Mouse (Mus musculus): ENCODE data around the gene Gm20425. TPM values are rescaled to one million over a fixed set of nuclear protein-coding genes. Genes with fewer than 3 reads are reported as not detected.

Gm20425 gene
- polyA plus RNA-seq, 1 experiment = not detected

- WGBS = 77% methylated on average over 4 of the region's 4 CpGs
- Histone ChIP-seq H3K4me1 (ENCODE audit: control insufficient read depth, insufficient read depth, low read length) (peaks cover 2% of the 10 kb centered on the region; the same call in 1 of the 2 replicates), H3K4me3 (replicated peaks; ENCODE audit: control insufficient read depth, low read depth, low read length) (no peak overlapping the region), H3K27ac (ENCODE audit: control insufficient read depth, insufficient read depth, low read depth, low read length, poor library complexity) (no peak overlapping the region)
- TF ChIP-seq POLR2A (IDR thresholded peaks at IDR 0.05; ENCODE audit: borderline replicate concordance, control insufficient read depth, low read depth, low read length) (no peak), CTCF (IDR thresholded peaks at IDR 0.05; ENCODE audit: control insufficient read depth, insufficient read depth, low read length) (no peak)
Observed at GRCm38 (mm10) chr9:103184855-103185254, 45.3 kb downstream of the Gm20425 start.

DNA sequence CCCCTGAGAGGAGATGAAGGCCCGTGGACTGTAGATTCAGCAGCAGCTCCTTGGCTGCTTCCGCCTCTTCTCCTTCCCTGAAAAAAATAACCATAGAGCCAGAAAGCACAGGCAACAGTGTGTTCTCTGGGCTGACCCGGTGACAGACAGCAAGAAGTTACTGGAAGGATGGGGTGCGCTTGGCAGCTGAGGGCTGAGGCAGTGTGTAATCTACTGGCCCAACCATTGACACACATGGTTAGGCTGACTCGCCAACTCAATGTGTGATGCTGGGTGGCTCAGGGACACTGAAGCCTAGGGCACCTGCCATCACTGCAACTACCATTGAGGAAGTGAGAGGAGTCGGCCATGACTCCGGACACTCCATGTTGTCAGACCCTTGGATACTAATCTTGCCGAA, 48.2 kb downstream of the Gm20425 start:
- no peak overlapping the region for H3K27ac ChIP-seq (ENCODE audit: control insufficient read depth, insufficient read depth, low read depth, low read length, poor library complexity)
- TF ChIP-seq POLR2A (IDR thresholded peaks at IDR 0.05; ENCODE audit: borderline replicate concordance, control insufficient read depth, low read depth, low read length) (no peak), CTCF (IDR thresholded peaks at IDR 0.05; ENCODE audit: control insufficient read depth, insufficient read depth, low read length) (no peak)
- peaks cover 2% of the 10 kb centered on the region; the same call in 1 of the 2 replicates for H3K4me1 ChIP-seq (ENCODE audit: control insufficient read depth, insufficient read depth, low read length)
- WGBS = 84% methylated on average over 8 of the region's 8 CpGs
- no peak overlapping the region for H3K4me3 ChIP-seq (replicated peaks; ENCODE audit: control insufficient read depth, low read depth, low read length)

DNA sequence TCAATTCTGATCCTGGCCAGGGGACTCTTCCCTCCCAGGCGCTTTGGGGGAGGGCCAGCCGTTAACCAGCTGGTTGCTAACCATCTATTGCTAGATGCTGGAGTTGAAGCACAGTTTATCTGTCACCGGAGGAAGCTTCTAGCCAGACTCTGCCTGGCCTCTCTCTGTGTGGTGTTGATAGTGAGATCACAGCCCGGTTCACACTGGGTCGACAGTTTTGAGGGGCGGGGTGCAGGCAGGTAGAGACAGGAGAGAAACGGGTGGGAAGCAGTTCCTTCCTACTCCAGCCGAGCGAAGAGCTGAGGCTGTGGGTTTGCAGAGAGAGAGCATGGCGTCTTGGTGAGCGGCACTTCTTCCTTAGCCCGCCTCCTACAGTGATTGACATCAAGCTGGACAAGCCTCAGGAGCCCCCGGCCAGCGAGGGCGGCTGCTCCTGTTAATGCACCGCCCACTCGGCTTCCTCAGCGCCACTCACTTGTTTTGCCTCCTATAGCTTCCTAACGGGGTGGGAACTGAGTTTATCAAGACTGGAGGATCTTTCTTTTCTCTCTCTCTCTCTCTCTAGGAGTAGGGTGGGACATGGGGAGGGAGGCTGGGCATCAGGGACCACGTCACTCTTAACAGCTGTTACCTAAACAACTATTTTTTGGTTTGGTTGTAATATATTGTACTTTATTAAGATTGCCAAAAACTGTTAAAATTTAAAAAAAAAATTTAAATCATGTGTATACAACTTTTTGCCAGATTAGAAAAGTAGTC, 49.1 kb downstream of the Gm20425 start:
- 1% methylated on average over 20 of the region's 20 CpGs for WGBS
- peak overlapping the region; percentile 61 for H3K4me3 ChIP-seq (replicated peaks; ENCODE audit: control insufficient read depth, low read depth, low read length)
- TF ChIP-seq CTCF (IDR thresholded peaks at IDR 0.05; ENCODE audit: control insufficient read depth, insufficient read depth, low read length) (no peak), POLR2A (IDR thresholded peaks at IDR 0.05; ENCODE audit: borderline replicate concordance, control insufficient read depth, low read depth, low read length) (peak; percentile 38; the same call in 1 of the 2 replicates)
- H3K4me1 ChIP-seq (ENCODE audit: control insufficient read depth, insufficient read depth, low read length) = peaks cover 2% of the 10 kb centered on the region; the same call in 1 of the 2 replicates
- no peak overlapping the region for H3K27ac ChIP-seq (ENCODE audit: control insufficient read depth, insufficient read depth, low read depth, low read length, poor library complexity)

DNA sequence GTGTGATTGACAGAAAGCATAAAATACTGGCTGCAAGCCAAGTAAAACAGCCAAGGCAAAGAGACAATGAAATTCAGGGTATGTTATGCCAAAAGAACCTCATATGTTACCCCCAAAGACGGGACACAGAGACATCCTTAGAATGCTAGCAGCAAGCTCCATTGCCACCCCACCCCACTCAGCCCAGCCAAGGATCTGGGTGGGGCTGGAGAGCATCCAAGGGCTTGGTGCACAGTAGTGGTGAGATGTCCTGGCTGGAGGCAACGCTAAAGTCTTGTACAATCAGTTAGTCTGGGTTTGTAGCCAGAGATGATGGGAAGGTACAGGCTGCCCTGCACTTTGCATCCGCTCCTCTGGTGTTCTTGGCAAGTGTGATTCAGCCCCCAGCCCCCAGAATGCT, 49.8 kb downstream of the Gm20425 start:
- Histone ChIP-seq H3K4me1 (ENCODE audit: control insufficient read depth, insufficient read depth, low read length) (peaks cover 2% of the 10 kb centered on the region; the same call in 1 of the 2 replicates), H3K4me3 (replicated peaks; ENCODE audit: control insufficient read depth, low read depth, low read length) (no peak overlapping the region), H3K27ac (ENCODE audit: control insufficient read depth, insufficient read depth, low read depth, low read length, poor library complexity) (no peak overlapping the region)
- 49% methylated on average over 3 of the region's 3 CpGs for WGBS
- TF ChIP-seq POLR2A (IDR thresholded peaks at IDR 0.05; ENCODE audit: borderline replicate concordance, control insufficient read depth, low read depth, low read length) (no peak), CTCF (IDR thresholded peaks at IDR 0.05; ENCODE audit: control insufficient read depth, insufficient read depth, low read length) (no peak)

GRCm38 (mm10) chr9:103175692-103176091, 54.4 kb downstream of the Gm20425 start:
- Histone ChIP-seq H3K4me3 (replicated peaks; ENCODE audit: control insufficient read depth, low read depth, low read length) (no peak overlapping the region), H3K27ac (ENCODE audit: control insufficient read depth, insufficient read depth, low read depth, low read length, poor library complexity) (no peak overlapping the region), H3K4me1 (ENCODE audit: control insufficient read depth, insufficient read depth, low read length) (no peaks in the 10 kb centered on the region; the same call in 1 of the 2 replicates)
- TF ChIP-seq POLR2A (IDR thresholded peaks at IDR 0.05; ENCODE audit: borderline replicate concordance, control insufficient read depth, low read depth, low read length) = no peak
- no peak for TF ChIP-seq CTCF (IDR thresholded peaks at IDR 0.05; ENCODE audit: control insufficient read depth, insufficient read depth, low read length)
- WGBS = 67% methylated on average over 7 of the region's 7 CpGs

DNA sequence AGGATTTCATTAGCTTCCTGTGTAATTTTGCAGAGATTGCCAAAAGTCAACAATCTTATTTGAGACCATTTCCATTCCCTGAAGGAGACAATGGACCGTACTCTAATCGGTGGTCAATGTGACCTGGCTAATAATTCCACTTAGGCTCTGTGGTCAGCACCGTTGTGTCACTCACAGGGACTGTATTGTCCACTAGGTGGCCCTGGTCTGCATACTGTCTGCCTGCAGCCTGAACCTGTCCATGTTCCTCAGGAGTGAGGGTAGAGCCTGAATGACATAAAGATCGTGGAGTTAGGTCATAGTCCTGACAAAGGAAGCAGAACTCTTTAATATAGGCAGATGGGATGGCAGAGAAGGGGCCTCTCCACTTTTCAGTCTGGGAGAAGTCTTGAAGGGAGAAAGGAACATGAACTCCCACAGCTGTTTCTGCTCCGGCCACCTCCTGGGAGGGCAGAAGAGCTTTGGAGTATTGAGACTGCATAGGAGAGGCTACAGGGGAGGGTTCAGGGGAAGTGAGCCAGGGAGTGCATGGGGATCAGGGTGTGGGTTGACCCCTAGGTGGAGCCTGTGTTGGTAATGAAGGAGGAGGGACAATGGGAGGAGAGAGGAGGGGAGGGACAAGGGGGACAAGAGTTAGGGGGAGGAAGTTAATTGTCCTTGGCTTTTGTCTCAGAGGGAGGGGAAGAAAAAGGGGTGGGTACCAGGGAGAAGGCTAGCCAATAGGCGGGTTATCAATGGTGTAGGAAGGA, 55.2 kb downstream of the Gm20425 start:
- WGBS = 39% methylated on average over 6 of the region's 6 CpGs
- TF ChIP-seq POLR2A (IDR thresholded peaks at IDR 0.05; ENCODE audit: borderline replicate concordance, control insufficient read depth, low read depth, low read length) = no peak
- peak; percentile 66 for TF ChIP-seq CTCF (IDR thresholded peaks at IDR 0.05; ENCODE audit: control insufficient read depth, insufficient read depth, low read length)
- Histone ChIP-seq H3K4me1 (ENCODE audit: control insufficient read depth, insufficient read depth, low read length) (no peaks in the 10 kb centered on the region; the same call in 1 of the 2 replicates), H3K4me3 (replicated peaks; ENCODE audit: control insufficient read depth, low read depth, low read length) (no peak overlapping the region), H3K27ac (ENCODE audit: control insufficient read depth, insufficient read depth, low read depth, low read length, poor library complexity) (no peak overlapping the region)

DNA sequence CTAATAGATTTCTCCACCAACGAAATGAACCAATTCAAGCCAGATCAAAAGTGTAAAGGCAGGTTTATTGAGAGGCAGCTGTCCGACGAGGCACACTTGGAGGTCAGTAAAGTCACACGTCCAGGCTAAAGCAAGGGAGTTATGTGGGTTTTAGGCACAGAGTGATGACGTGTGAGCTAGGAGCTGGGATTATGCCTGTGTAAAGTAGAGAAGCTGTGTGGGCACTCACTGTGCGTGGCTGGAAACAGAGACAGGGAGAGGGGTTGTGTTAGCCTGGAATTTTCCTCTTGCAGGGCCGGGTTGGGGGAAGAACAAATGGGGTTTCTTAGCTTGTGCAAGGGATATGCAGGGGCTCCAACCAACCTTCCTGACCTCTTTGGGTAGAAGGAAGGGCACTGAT, 61.3 kb downstream of the Gm20425 start:
- H3K4me1 ChIP-seq (ENCODE audit: control insufficient read depth, insufficient read depth, low read length) = no peaks in the 10 kb centered on the region
- WGBS = 82% methylated on average over 7 of the region's 7 CpGs
- H3K4me3 ChIP-seq (replicated peaks; ENCODE audit: control insufficient read depth, low read depth, low read length) = no peak overlapping the region
- H3K27ac ChIP-seq (ENCODE audit: control insufficient read depth, insufficient read depth, low read depth, low read length, poor library complexity) = no peak overlapping the region
- no peak for TF ChIP-seq POLR2A (IDR thresholded peaks at IDR 0.05; ENCODE audit: borderline replicate concordance, control insufficient read depth, low read depth, low read length)
- no peak for TF ChIP-seq CTCF (IDR thresholded peaks at IDR 0.05; ENCODE audit: control insufficient read depth, insufficient read depth, low read length)

DNA sequence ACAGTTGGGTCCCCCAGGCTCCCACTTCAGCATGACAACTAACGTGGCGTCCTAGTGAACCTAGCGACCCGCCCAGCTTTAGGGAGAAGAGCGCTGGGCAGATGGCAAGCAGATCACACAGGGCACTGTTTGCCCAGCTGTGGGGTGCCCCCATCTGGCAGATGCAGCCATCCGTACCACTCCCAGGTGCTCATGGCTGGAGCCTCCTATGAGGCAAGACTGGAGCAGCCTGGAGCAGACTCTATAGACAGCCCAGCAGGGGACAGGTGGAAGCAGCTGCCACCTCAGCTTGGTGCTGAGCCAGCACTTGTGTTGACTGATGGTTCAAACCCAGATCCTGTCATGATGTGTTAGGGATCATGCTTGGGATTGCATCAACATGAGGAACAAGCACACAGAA, 62.1 kb downstream of the Gm20425 start:
- no peak for TF ChIP-seq POLR2A (IDR thresholded peaks at IDR 0.05; ENCODE audit: borderline replicate concordance, control insufficient read depth, low read depth, low read length)
- no peak for TF ChIP-seq CTCF (IDR thresholded peaks at IDR 0.05; ENCODE audit: control insufficient read depth, insufficient read depth, low read length)
- WGBS = 78% methylated on average over 6 of the region's 6 CpGs
- Histone ChIP-seq H3K27ac (ENCODE audit: control insufficient read depth, insufficient read depth, low read depth, low read length, poor library complexity) (no peak overlapping the region), H3K4me1 (ENCODE audit: control insufficient read depth, insufficient read depth, low read length) (no peaks in the 10 kb centered on the region), H3K4me3 (replicated peaks; ENCODE audit: control insufficient read depth, low read depth, low read length) (no peak overlapping the region)

Measured in bone marrow, adult 2 months (tissue).